Mouse (Mus musculus): ENCODE data around the gene Gm21954.

DNA sequence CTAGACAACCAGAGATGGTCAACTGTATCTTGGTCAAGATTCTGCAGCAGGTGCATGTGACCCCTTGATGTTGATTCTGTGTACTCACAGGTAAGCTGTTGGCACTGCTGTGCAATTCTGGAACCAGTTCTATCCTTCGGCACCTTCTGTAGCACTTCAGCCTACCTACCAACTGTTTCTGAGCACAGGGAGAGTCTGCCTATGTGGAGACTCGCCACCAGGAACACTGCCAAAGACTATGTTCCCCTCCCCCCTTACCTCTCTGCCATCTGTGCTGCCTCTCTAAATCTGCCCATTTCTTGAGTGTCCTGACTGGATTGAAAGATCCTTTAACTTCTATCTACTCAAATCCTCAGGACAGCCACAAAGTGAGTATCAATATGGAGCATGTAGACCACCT, 28.3 kb downstream of the Gm21954 start:
- TF ChIP-seq CTCF (IDR thresholded peaks at IDR 0.05; ENCODE audit: borderline replicate concordance, insufficient read depth, low read length) (no peak), POLR2A (IDR thresholded peaks at IDR 0.05; ENCODE audit: low read depth, low read length) (no peak)
